Mouse (Mus musculus): ENCODE results near the gene Cdk5rap3. TPM values are rescaled to one million over a fixed set of nuclear protein-coding genes. Genes with fewer than 3 reads are reported as not detected.

Gene Cdk5rap3
- polyA plus RNA-seq, 1 experiment from 2014 or later: 33.7 TPM

DNA sequence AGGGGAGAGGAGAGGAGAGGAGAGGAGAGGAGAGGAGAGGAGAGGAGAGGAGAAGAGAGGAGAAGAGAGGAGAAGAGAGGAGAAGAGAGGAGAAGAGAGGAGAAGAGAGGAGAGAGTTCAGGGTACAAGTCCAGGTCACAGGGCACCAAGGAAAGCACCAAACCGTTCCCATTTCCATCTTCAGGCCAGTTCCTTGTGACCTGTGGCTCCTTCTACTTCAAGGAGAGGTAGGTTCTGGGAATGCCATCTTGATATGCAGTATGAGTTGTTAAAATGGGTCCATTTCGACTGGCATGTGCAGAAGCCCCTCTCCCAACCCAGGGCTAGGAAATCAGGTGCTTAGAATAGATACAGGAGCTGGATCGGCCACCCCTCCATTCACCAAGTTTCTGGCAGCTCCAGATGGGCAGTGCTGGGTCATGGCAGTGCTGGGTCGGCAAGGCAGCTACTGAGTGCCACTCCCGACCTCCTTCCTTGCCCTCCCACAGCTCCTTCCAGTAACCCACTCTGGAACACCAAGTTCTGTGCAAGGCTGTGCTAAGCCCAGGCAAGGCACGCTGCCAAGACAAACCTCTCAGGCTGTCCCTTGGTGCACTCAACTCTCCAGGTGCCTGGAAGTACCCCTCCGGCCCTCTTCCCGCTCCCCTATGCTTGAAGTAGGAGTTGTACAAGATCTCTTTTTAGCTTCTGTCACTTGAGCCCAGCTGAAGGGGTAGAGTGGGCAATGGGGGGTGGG lies 15.2 kb upstream of the Cdk5rap3 start:
- WGBS (ENCODE audit: insufficient replicate concordance): 59% methylated on average over 8 of the region's 8 CpGs
- Histone ChIP-seq H3K4me3 (replicated peaks) (no peak overlapping the region), H3K4me1 (replicated peaks) (peaks cover 97% of the 10 kb centered on the region), H3K27ac (replicated peaks) (peak overlapping the region; percentile 71), H3K4me2 (peak overlapping the region; percentile 15; the same call in 1 of the 2 replicates), H3K36me3 (replicated peaks) (peaks cover 19% of the 10 kb centered on the region), H3K9ac (peak overlapping the region; percentile 22; the same call in 1 of the 2 replicates), H3K27me3 (peaks cover 9% of the 10 kb centered on the region; the same call in 1 of the 2 replicates), H3K9me3 (replicated peaks) (no peaks in the 10 kb centered on the region)
- no peak for ATAC-seq (ENCODE audit: insufficient read depth)

DNA sequence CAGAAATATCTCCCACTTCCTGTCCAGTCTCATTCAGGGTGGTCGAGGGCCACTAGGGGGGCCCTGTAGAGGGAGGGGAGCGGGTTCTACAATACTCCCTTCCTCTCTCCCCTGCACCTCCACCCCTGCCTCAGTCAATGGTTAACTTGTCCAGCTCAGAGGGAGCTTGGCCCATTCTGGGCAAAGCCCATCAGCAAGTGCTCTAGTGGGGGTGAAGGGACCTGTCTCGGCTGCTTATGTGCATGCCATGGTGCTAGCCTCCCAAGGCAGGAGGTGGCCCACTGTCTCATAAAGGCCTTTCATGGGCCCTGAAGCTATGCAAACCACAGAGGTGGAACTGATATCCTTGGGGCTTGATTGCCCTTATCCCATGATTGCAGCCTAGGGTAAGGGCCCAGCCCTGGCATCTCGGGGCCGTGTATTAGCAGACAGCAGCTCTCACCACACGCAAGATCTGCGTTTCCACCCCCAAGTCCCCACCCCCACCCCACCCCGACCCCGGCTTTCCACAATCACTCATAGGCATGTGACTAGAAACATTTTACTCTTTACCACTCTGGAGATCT lies 13.6 kb upstream of the Cdk5rap3 start:
- H3K27ac ChIP-seq (replicated peaks): peak overlapping the region; percentile 95
- 13% methylated on average over 9 of the region's 9 CpGs for WGBS (ENCODE audit: insufficient replicate concordance)
- H3K4me2 ChIP-seq: peak overlapping the region; percentile 56
- H3K36me3 ChIP-seq (replicated peaks): 0 out of 2 replicates have a peak, but pooled peaks cover 3% of the 10 kb centered on the region
- H3K27me3 ChIP-seq: peaks cover 9% of the 10 kb centered on the region; the same call in 1 of the 2 replicates
- H3K9me3 ChIP-seq (replicated peaks): no peaks in the 10 kb centered on the region
- peak overlapping the region; percentile 51 for H3K9ac ChIP-seq
- peak; percentile 51 for ATAC-seq (ENCODE audit: insufficient read depth)
- H3K4me1 ChIP-seq (replicated peaks): peaks cover 97% of the 10 kb centered on the region
- H3K4me3 ChIP-seq (replicated peaks): peak overlapping the region; percentile 26

DNA sequence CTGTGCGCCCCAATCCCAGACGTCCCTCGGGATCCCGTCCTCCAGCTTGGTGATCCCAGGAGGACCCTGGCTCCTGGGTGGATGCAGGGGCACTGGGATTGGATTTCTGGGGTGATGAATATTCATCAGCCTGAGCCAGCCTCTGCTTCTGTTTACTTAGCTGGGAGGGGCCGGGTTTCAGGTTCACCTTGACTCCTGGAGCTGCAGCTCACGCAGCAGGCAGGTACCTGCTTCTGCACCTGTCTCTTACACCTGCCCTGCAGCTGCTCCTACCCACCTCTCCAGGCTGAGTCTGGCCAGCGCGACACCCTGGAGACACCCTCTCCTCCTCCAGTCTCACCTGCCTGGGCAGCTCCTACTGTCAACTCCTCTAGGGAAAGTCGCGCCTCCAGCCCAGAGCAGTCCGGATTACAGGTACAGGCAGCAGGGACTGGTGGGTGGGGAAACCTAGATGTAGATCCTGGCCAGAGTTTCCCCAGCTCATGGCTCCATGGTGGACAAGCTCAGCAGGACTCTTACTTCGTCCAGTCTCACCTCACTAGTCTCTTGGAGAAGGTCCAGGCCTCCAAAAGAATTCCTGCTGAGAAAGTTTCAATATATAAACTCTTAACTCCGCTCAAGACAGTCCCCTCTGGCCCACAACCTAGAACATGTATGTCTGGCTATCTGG lies 12.9 kb upstream of the Cdk5rap3 start:
- Histone ChIP-seq H3K36me3 (replicated peaks) (no peaks in the 10 kb centered on the region), H3K9me3 (replicated peaks) (no peaks in the 10 kb centered on the region), H3K4me3 (replicated peaks) (peak overlapping the region; percentile 26), H3K27me3 (peaks cover 9% of the 10 kb centered on the region; the same call in 1 of the 2 replicates), H3K4me1 (replicated peaks) (peaks cover 97% of the 10 kb centered on the region), H3K9ac (peak overlapping the region; percentile 51), H3K4me2 (peak overlapping the region; percentile 56), H3K27ac (replicated peaks) (peak overlapping the region; percentile 95)
- no peak for ATAC-seq (ENCODE audit: insufficient read depth)
- WGBS (ENCODE audit: insufficient replicate concordance): 55% methylated on average over 13 of the region's 13 CpGs

DNA sequence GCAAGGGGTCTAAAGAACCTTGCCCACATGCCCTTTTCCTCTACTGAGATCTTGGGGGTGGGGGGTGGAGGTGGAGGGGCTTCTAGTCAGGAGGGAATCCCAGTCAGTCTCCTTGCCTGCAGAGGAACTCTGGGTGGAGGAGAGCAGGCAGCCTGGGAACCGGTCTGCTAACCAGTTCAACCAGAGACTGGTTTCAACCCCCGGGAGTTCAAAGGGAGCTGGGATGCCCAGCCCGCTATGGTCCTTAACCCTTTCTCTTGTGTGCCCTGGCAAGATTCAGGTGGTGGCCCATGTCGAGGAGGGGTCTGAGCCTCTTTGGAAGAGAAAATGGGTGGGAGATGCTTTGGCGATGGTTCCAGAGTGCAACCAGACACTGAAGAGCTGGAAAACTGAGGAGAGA lies 12.4 kb upstream of the Cdk5rap3 start:
- peak overlapping the region; percentile 95 for H3K27ac ChIP-seq (replicated peaks)
- H3K36me3 ChIP-seq (replicated peaks): no peaks in the 10 kb centered on the region
- peak overlapping the region; percentile 43; the same call in 1 of the 2 replicates for H3K9ac ChIP-seq
- WGBS (ENCODE audit: insufficient replicate concordance): 34% methylated on average over 5 of the region's 5 CpGs
- peak overlapping the region; percentile 56 for H3K4me2 ChIP-seq
- H3K27me3 ChIP-seq: peaks cover 9% of the 10 kb centered on the region; the same call in 1 of the 2 replicates
- no peak overlapping the region for H3K4me3 ChIP-seq (replicated peaks)
- peaks cover 97% of the 10 kb centered on the region for H3K4me1 ChIP-seq (replicated peaks)
- no peaks in the 10 kb centered on the region for H3K9me3 ChIP-seq (replicated peaks)
- ATAC-seq (ENCODE audit: insufficient read depth): no peak

DNA sequence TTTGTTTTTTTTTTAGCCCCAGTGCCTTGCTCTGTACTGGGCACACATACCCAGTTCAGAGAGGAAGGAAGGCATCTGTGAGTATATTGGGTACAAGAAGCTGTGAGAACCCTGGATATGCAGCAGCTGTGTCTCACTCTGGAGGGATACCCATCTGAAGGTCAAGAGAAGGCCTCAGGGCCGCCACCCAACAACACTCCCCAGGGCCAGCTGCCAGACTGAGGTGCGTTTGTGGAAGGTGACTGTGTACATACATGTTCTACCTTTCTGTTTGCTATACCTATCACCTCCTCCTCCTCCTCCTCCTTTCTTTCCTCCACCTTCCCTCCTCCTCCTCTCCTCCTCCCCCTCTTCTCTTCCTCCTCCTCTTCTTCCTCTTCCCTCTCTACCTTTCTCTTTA lies 11.8 kb upstream of the Cdk5rap3 start, which contains the start of gene Prr15l:
Prr15l (plus strand) TSS at position 17 of the 400 bp plus-strand sequence.
- Histone ChIP-seq H3K27me3 (peaks cover 9% of the 10 kb centered on the region; the same call in 1 of the 2 replicates), H3K9ac (peak within 1 kb of the TSS; percentile 43; the same call in 1 of the 2 replicates), H3K27ac (replicated peaks) (peak within 1 kb of the TSS; percentile 95), H3K9me3 (replicated peaks) (no peaks in the 10 kb centered on the region), H3K4me2 (peak within 1 kb of the TSS; percentile 56), H3K4me3 (replicated peaks) (no peak within 1 kb of the TSS), H3K36me3 (replicated peaks) (no peaks in the 10 kb centered on the region), H3K4me1 (replicated peaks) (peaks cover 92% of the 10 kb centered on the region)
- WGBS (ENCODE audit: insufficient replicate concordance): 70% methylated on average over 2 of the region's 2 CpGs
- no peak for ATAC-seq (ENCODE audit: insufficient read depth)

DNA sequence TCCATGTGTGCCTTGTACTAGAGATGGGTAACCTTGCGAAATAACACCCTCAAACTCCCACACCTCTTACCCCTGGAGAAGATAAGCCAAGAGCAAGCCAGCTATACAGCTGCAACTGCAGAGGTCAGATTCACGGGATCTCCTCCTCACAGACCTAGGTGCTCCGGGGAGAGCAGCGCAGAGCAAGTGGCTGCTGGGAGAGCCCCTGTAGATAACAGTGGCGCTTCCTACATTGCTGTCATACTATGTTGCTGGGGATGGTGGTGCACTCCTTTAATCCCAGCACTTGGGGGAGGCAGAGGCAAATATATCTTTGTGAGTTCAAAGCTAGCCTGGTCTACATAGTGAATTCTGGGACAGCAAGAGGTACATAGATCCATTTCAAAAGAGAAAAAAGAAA lies 10.3 kb upstream of the Cdk5rap3 start:
- Histone ChIP-seq H3K4me3 (replicated peaks) (no peak overlapping the region), H3K4me2 (peak overlapping the region; percentile 43), H3K9me3 (replicated peaks) (no peaks in the 10 kb centered on the region), H3K27me3 (peaks cover 9% of the 10 kb centered on the region; the same call in 1 of the 2 replicates), H3K36me3 (replicated peaks) (no peaks in the 10 kb centered on the region), H3K9ac (peak overlapping the region; percentile 54; the same call in 1 of the 2 replicates), H3K4me1 (replicated peaks) (peaks cover 78% of the 10 kb centered on the region), H3K27ac (replicated peaks) (peak overlapping the region; percentile 95)
- 22% methylated on average over 5 of the region's 5 CpGs for WGBS (ENCODE audit: insufficient replicate concordance)
- ATAC-seq (ENCODE audit: insufficient read depth): peak; percentile 88

DNA sequence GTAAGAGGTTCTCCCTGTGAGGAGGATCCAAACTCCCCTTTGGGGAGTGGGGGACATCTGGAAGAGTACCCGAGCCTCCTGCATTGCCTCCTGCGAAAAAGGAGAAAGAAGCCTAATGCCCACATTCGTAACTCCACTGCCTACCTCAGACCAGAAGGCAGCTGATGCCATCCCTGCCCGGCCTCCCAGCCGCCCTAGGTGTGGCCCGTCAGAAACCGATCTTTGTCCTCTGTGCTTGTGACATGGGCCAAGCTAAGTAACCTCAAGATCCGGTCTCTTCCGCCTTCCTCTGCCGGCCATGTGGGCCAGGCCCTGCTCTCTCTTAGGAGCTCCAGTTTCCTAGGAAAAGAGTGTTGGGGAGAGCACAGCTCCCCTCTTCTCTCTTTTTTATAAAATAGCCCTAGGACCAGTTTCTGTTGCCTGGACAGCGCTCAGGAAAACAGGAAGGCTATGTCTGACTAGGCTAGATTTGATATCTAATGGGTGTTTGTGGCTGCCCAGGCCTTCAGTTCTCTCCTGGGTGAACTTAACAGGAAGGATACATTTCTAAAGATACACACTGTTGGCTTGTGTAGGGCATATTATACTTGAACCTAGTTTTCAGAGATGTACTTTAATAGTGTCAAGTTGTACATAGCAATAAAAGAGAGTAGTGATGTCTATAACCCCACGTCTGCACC lies 9.3 kb upstream of the Cdk5rap3 start:
- Histone ChIP-seq H3K27ac (replicated peaks) (peak overlapping the region; percentile 95), H3K4me3 (replicated peaks) (no peak overlapping the region), H3K27me3 (peaks cover 9% of the 10 kb centered on the region; the same call in 1 of the 2 replicates), H3K9me3 (replicated peaks) (no peaks in the 10 kb centered on the region), H3K9ac (peak overlapping the region; percentile 54), H3K36me3 (replicated peaks) (no peaks in the 10 kb centered on the region), H3K4me2 (peak overlapping the region; percentile 43), H3K4me1 (replicated peaks) (peaks cover 75% of the 10 kb centered on the region)
- 42% methylated on average over 12 of the region's 12 CpGs for WGBS (ENCODE audit: insufficient replicate concordance)
- peak; percentile 61 for ATAC-seq (ENCODE audit: insufficient read depth)

DNA sequence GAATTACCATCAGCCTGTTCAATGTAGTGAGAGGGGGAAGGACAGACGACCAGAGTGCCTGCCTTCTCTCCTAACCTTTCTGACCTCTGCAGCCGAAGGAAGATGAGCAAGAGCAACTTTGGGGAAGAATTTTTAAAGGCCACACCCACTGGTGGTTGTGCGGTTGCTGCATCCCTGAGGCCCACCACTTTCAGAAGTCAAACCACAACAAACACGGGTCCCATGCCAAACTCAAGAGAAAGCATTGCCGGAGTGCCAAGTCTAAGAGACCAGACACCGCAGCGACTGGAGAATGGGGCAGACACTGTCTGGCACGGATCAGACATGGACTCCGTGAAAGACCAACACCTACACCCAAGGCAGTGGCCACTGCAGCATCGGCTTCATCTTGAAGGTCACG lies 8.6 kb upstream of the Cdk5rap3 start:
- Histone ChIP-seq H3K4me1 (replicated peaks) (peaks cover 75% of the 10 kb centered on the region), H3K4me3 (replicated peaks) (no peak overlapping the region; the same call in 1 of the 2 replicates), H3K9me3 (replicated peaks) (no peaks in the 10 kb centered on the region), H3K9ac (peak overlapping the region; percentile 54), H3K36me3 (replicated peaks) (no peaks in the 10 kb centered on the region), H3K4me2 (peak overlapping the region; percentile 43), H3K27ac (replicated peaks) (peak overlapping the region; percentile 95), H3K27me3 (peaks cover 9% of the 10 kb centered on the region; the same call in 1 of the 2 replicates)
- 34% methylated on average over 11 of the region's 11 CpGs for WGBS (ENCODE audit: insufficient replicate concordance)
- ATAC-seq (ENCODE audit: insufficient read depth): no peak

DNA sequence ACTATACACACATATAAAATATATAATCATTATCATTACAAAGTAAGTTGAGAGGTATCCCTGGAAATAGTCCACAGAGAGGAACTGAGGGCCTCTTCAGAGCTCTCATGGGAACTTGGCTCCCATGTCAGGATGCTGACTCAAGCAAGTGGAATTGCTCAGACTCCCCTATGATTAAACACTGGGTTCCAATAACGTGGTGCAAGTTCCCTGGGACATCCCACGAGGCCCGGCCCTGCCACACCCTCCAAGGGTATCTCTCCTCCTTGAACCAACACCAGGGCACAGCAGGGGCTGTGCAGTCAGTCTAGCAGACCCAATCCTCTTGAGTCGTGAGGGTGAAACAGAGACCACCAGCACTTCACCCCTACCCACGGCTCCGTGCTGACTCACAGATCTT lies 2.7 kb upstream of the Cdk5rap3 start:
- ATAC-seq (ENCODE audit: insufficient read depth): 0 out of 2 replicates have a peak, but pooled peaks have one; percentile 9
- peak overlapping the region; percentile 35 for H3K4me2 ChIP-seq

DNA sequence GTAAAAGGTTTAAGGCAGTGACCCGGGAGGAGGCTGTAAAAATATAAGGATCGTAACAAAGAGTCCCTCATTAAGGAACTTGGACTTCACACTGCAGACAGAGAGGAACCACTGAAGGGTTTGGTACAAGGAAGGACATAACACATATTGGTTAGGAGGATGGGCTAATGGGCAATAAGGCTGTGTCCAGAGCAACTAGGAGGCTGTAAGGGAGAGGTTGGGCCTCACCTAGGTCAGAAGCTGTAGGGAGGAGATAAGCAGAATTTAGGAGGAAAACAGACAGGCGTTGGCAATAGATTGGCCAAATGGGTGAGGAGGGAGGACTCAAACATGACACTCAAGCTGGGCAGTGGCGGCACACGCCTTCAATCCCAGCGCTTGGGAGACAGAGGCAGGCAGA lies 1.1 kb upstream of the Cdk5rap3 start:
- Histone ChIP-seq H3K9ac (peak overlapping the region; percentile 64), H3K9me3 (replicated peaks) (no peaks in the 10 kb centered on the region), H3K4me2 (peak overlapping the region; percentile 66), H3K36me3 (replicated peaks) (no peaks in the 10 kb centered on the region), H3K27ac (replicated peaks) (peak overlapping the region; percentile 97), H3K4me1 (replicated peaks) (peaks cover 66% of the 10 kb centered on the region), H3K27me3 (no peaks in the 10 kb centered on the region), H3K4me3 (replicated peaks) (peak overlapping the region; percentile 25; the same call in 1 of the 2 replicates)
- peak; percentile 81 for ATAC-seq (ENCODE audit: insufficient read depth)
- WGBS (ENCODE audit: insufficient replicate concordance): 33% methylated on average over 6 of the region's 6 CpGs

More for the DNA sequence above, 2.7 kb upstream of the Cdk5rap3 start:
- Histone ChIP-seq H3K9me3 (replicated peaks) (no peaks in the 10 kb centered on the region), H3K9ac (peak overlapping the region; percentile 35; the same call in 1 of the 2 replicates), H3K4me1 (replicated peaks) (peaks cover 64% of the 10 kb centered on the region), H3K27me3 (no peaks in the 10 kb centered on the region), H3K27ac (replicated peaks) (peak overlapping the region; percentile 97), H3K4me3 (replicated peaks) (no peak overlapping the region), H3K36me3 (replicated peaks) (no peaks in the 10 kb centered on the region)
- 32% methylated on average over 6 of the region's 6 CpGs for WGBS (ENCODE audit: insufficient replicate concordance)

Measured in liver, embryonic 15.5 days (tissue).